Mouse (Mus musculus): ENCODE measurements around the gene Slc30a9.

Slc30a9 gene

GRCm38 (mm10) chr5:67321656-67322268 is 15.0 kb downstream of the Slc30a9 start:
- DNase-seq, result no peak

GRCm38 (mm10) chr5:67324032-67324431 is 17.3 kb downstream of the Slc30a9 start:
- DNase-seq, result no peak

GRCm38 (mm10) chr5:67340811-67341210 is 34.1 kb downstream of the Slc30a9 start:
- no peak for DNase-seq

GRCm38 (mm10) chr5:67347060-67347459 is 40.3 kb downstream of the Slc30a9 start:
- no peak for DNase-seq

GRCm38 (mm10) chr5:67348949-67349348 is 42.2 kb downstream of the Slc30a9 start:
- no peak for DNase-seq

GRCm38 (mm10) chr5:67362316-67362715 is 55.6 kb downstream of the Slc30a9 start:
- DNase-seq, result no peak

GRCm38 (mm10) chr5:67362931-67363330 is 56.2 kb downstream of the Slc30a9 start:
- DNase-seq, result no peak

- DNase-seq, result no peak
These were observed 70.4 kb downstream of the Slc30a9 start for GRCm38 (mm10) chr5:67377044-67377621.

- DNase-seq, result no peak
These were observed 74.9 kb downstream of the Slc30a9 start for GRCm38 (mm10) chr5:67381690-67382089.

GRCm38 (mm10) chr5:67382556-67382955 is 75.8 kb downstream of the Slc30a9 start:
- no peak for DNase-seq

GRCm38 (mm10) chr5:67393951-67394350 is 87.2 kb downstream of the Slc30a9 start:
- DNase-seq, result peak in 1 of 2 experiments; percentile 14

- DNase-seq, result no peak
These were observed 88.6 kb downstream of the Slc30a9 start for GRCm38 (mm10) chr5:67395211-67395851.

GRCm38 (mm10) chr5:67397186-67397585 is 90.4 kb downstream of the Slc30a9 start:
- DNase-seq, result no peak

GRCm38 (mm10) chr5:67399876-67400607 is 93.3 kb downstream of the Slc30a9 start:
- no peak for DNase-seq

GRCm38 (mm10) chr5:67400608-67401480 is 94.1 kb downstream of the Slc30a9 start:
- DNase-seq, result no peak

GRCm38 (mm10) chr5:67401612-67402011 is 94.9 kb downstream of the Slc30a9 start:
- no peak for DNase-seq

- DNase-seq, result no peak
These were observed 97.6 kb downstream of the Slc30a9 start for GRCm38 (mm10) chr5:67404380-67404779.

GRCm38 (mm10) chr5:67404919-67405318 is 98.2 kb downstream of the Slc30a9 start:
- no peak for DNase-seq
